Mouse (Mus musculus) hindbrain, postnatal 0 days (tissue): ENCODE results near the gene Fancm. TPM values are rescaled to one million over a fixed set of nuclear protein-coding genes. Genes with fewer than 3 reads are reported as not detected.
"Not testable (repeated sequence)": the region's sequence is repeated elsewhere in the genome, so short reads cannot be mapped to it uniquely, and the experiment has no call there.

ENCODE experiments used
- ATAC-seq: fragments of 200-750 bp; cut with Nextera tagmentation; 2 replicates; pipeline ENCODE4 v1.8.0; 2017; ENCODE audit warnings: mild to moderate bottlenecking, moderate TSS enrichment, moderate library complexity
- DNase-seq: peaks from one replicate; pipeline ENCODE4 v3.0.0-alpha.2; 2015; ENCODE audit warnings: low spot score
- H3K27ac ChIP-seq: fragments of 300-500 bp; sonication (generic); 2 replicates; pipeline ENCODE4 v1.5.1; 2014; ENCODE audit warnings: mild to moderate bottlenecking
- H3K27me3 ChIP-seq: fragments of 300-500 bp; sonication (generic); 2 replicates; pipeline ENCODE4 v1.6.1; 2014; ENCODE audit warnings: low read length, mixed read lengths; ENCODE audit not compliant: insufficient read depth
- H3K36me3 ChIP-seq: fragments of 300-500 bp; sonication (generic); 2 replicates; pipeline ENCODE4 v1.6.1; 2014; ENCODE audit warnings: low read length, mixed read lengths; ENCODE audit not compliant: insufficient read depth
- H3K4me1 ChIP-seq: fragments of 300-500 bp; sonication (generic); 2 replicates; pipeline ENCODE4 v1.6.1; 2014; ENCODE audit warnings: antibody characterized with exemption, low read length, mixed read lengths; ENCODE audit not compliant: insufficient read depth
- H3K4me2 ChIP-seq: fragments of 300-500 bp; sonication (generic); 2 replicates; pipeline ENCODE4 v1.6.1; 2014; ENCODE audit warnings: low read depth, mild to moderate bottlenecking, low read length, moderate library complexity, mixed read lengths
- H3K4me3 ChIP-seq: fragments of 300-500 bp; sonication (generic); 2 replicates; pipeline ENCODE4 v1.5.1; 2014; ENCODE audit warnings: low read length
- H3K9ac ChIP-seq: fragments of 300-500 bp; sonication (generic); replicated peaks from 2 replicates; pipeline ENCODE4 v1.6.1; 2014; ENCODE audit warnings: mild to moderate bottlenecking, low read length, moderate library complexity, mixed read lengths
- H3K9me3 ChIP-seq: fragments of 300-500 bp; sonication (generic); 2 replicates; pipeline ENCODE4 v1.6.1; 2016; ENCODE audit warnings: low read length, mixed read lengths
- CTCF ChIP-seq: IDR thresholded peaks from 2 replicates; pipeline ENCODE4 v1.5.1; 2016; ENCODE audit warnings: antibody characterized with exemption, control low read depth, low read depth
- WGBS: fragments of 180-500 bp; shearing (Covaris S2); extraction: QIAGEN DNeasy Blood & Tissue Kit; methylation state at CpG from one replicate; pipeline ENCODE4 v1.1.7; 2014; 5-methylcytosine and 5-hydroxymethylcytosine counted together
- polyA plus RNA-seq: library from polyadenylated mRNA; unstranded; fragments of >200 nt; fragmentation: Nextera tagmentation; extraction: Ambion mirVana; gene quantifications from 2 replicates; pipeline ENCODE4 v1.2.1, GENCODE M21; 2015
- total RNA-seq: library from RNA; depleted of rRNA; stranded (reverse); fragments of >200 nt; gene quantifications from 2 replicates; pipeline ENCODE4 v1.2.3, GENCODE M21; 2014; rRNA removed

Gene Fancm
- total and polyA plus RNA-seq, 2 experiments from 2014 or later = 6.1 to 14.2 TPM

- H3K27ac ChIP-seq = no peak overlapping the region
- H3K4me1 ChIP-seq = no peaks in the 10 kb centered on the region
- H3K4me2 ChIP-seq = no peak overlapping the region
- DNase-seq (no peak), ATAC-seq (no peak)
- H3K9ac ChIP-seq = no peak overlapping the region
- peaks cover 19% of the 10 kb centered on the region for H3K36me3 ChIP-seq
- no peak for TF ChIP-seq CTCF
- H3K9me3 ChIP-seq = no peaks in the 10 kb centered on the region
- WGBS = 70% methylated on average over 7 of the region's 7 CpGs
- H3K27me3 ChIP-seq = no peaks in the 10 kb centered on the region
- no peak overlapping the region for H3K4me3 ChIP-seq
Measured at GRCm38 (mm10) chr12:65118968-65119367, 43.6 kb downstream of the Fancm start.

GRCm38 (mm10) chr12:65119451-65119850 is 44.0 kb downstream of the Fancm start:
- no peaks in the 10 kb centered on the region for H3K27me3 ChIP-seq
- TF ChIP-seq CTCF = no peak
- WGBS = 86% methylated on average over 5 of the region's 5 CpGs
- H3K9ac ChIP-seq = no peak overlapping the region
- H3K4me2 ChIP-seq = no peak overlapping the region
- H3K4me3 ChIP-seq = no peak overlapping the region
- H3K36me3 ChIP-seq = peaks cover 19% of the 10 kb centered on the region
- ATAC-seq (no peak), DNase-seq (no peak)
- no peaks in the 10 kb centered on the region for H3K9me3 ChIP-seq
- no peak overlapping the region for H3K27ac ChIP-seq
- no peaks in the 10 kb centered on the region for H3K4me1 ChIP-seq

DNA sequence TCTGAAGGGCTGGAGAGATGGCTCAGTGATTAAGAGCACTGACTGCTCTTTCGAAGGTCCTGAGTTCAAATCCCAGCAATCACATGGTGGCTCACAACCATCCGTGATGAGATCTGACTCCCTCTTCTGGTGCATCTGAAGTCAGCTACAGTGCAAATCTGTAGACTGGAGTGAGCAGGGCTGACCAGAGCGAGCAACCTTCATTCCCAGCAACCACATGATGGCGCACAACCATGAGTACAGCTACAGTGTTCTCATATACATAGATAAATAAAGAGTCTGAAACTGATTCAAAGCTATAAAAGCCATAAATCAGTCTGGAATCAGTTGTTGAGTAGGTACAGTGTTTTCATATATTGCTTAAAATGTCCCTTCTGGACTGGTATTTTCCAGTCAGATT is 60.7 kb downstream of the Fancm start:
- 87% methylated on average over 4 of the region's 4 CpGs for WGBS
- not testable (repeated sequence) for DNase-seq, H3K4me2 ChIP-seq, H3K36me3 ChIP-seq, H3K27ac ChIP-seq, H3K9ac ChIP-seq, ATAC-seq, H3K9me3 ChIP-seq, H3K4me3 ChIP-seq, H3K4me1 ChIP-seq, H3K27me3 ChIP-seq

GRCm38 (mm10) chr12:65172021-65172951 is 96.9 kb downstream of the Fancm start, which contains the start of gene Mis18bp1:
Gene Mis18bp1 (minus strand): TSS chr12:65172604.
- peak; percentile 97 for DNase-seq
- WGBS = under 1% methylated on average over 70 of the region's 70 CpGs

GRCm38 (mm10) chr12:65172959-65173358 is 97.6 kb downstream of the Fancm start:
- H3K27ac ChIP-seq = peak overlapping the region; percentile 90
- H3K4me2 ChIP-seq = peak overlapping the region; percentile 74
- H3K9me3 ChIP-seq, H3K36me3 ChIP-seq, H3K27me3 ChIP-seq, DNase-seq, H3K4me1 ChIP-seq: not testable (repeated sequence)
- peak overlapping the region; percentile 56; the same call in 1 of the 2 replicates for H3K9ac ChIP-seq
- ATAC-seq = peak; percentile 61
- H3K4me3 ChIP-seq = peak overlapping the region; percentile 73
- 23% methylated on average over 8 of the region's 8 CpGs for WGBS
- TF ChIP-seq CTCF = peak; percentile 68

More at GRCm38 (mm10) chr12:65172021-65172951, 96.9 kb downstream of the Fancm start, which contains the start of gene Mis18bp1:
- Histone ChIP-seq H3K36me3 (no peaks in the 10 kb centered on the region), H3K4me2 (peak within 1 kb of the TSS; percentile 74), H3K9me3 (no peaks in the 10 kb centered on the region), H3K9ac (peak within 1 kb of the TSS; percentile 56), H3K27ac (peak within 1 kb of the TSS; percentile 90), H3K4me3 (peak within 1 kb of the TSS; percentile 73), H3K4me1 (no peaks in the 10 kb centered on the region), H3K27me3 (no peaks in the 10 kb centered on the region)
- TF ChIP-seq CTCF = no peak
- ATAC-seq = peak; percentile 99

DNA sequence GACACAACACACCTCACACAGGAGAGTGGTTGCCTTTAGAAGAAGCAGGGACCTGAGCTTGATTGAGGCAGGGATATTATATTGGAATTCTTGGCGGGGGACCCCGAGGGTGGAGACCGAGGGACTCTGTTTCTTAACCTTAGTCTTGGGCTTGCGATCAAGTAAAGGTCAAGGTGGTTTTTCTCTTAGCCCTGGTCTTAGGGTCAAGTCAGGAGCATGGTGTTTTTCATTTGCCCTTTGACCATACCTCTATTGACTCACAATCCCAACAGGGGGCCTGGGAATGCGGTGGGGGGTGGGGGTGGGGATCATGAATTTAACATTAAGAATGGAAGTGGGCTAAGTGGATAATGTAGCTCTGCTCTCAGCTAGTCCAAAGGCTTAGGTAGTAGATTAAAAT is 98.3 kb downstream of the Fancm start:
- Histone ChIP-seq H3K36me3 (no peaks in the 10 kb centered on the region), H3K27ac (no peak overlapping the region), H3K4me1 (no peaks in the 10 kb centered on the region), H3K4me3 (no peak overlapping the region), H3K9me3 (no peaks in the 10 kb centered on the region), H3K4me2 (no peak overlapping the region), H3K9ac (no peak overlapping the region), H3K27me3 (no peaks in the 10 kb centered on the region)
- TF ChIP-seq CTCF = no peak
- 89% methylated on average over 5 of the region's 5 CpGs for WGBS
- DNase-seq (no peak), ATAC-seq (no peak)

Other genes starting within 250 kb of the Fancm start
- gene Gm527, start 157.7 kb upstream of the Fancm start, total RNA-seq = 10.9 and 19.3 TPM in 2 replicates
- gene Gm527, start 157.7 kb upstream of the Fancm start, polyA plus RNA-seq = 1.2 and 2.3 TPM in 2 replicates
- 15.7 TPM in 2 replicates for gene Klhl28, start 110.1 kb upstream of the Fancm start, total RNA-seq
- 20.7 and 21.4 TPM in 2 replicates for gene Klhl28, start 110.1 kb upstream of the Fancm start, polyA plus RNA-seq
- gene Togaram1, start 109.8 kb upstream of the Fancm start, total RNA-seq = 22.0 and 26.9 TPM in 2 replicates
- 14.3 and 15.9 TPM in 2 replicates for gene Togaram1, start 109.8 kb upstream of the Fancm start, polyA plus RNA-seq
- gene Prpf39, start 39.3 kb upstream of the Fancm start, total RNA-seq = 27.2 and 28.9 TPM in 2 replicates
- 36.9 and 39.2 TPM in 2 replicates for gene Prpf39, start 39.3 kb upstream of the Fancm start, polyA plus RNA-seq
- 121 and 180 TPM in 2 replicates for gene Fkbp3, start 1.6 kb upstream of the Fancm start, total RNA-seq
- 513 and 524 TPM in 2 replicates for gene Fkbp3, start 1.6 kb upstream of the Fancm start, polyA plus RNA-seq
- gene Mis18bp1, start 97.0 kb downstream of the Fancm start, total RNA-seq = 3.6 and 5.0 TPM in 2 replicates
- gene Mis18bp1, start 97.0 kb downstream of the Fancm start, polyA plus RNA-seq = 12.9 and 14.2 TPM in 2 replicates
- gene Wdr20rt, start 149.9 kb downstream of the Fancm start, total RNA-seq = not detected in 2 replicates
- gene Wdr20rt, start 149.9 kb downstream of the Fancm start, polyA plus RNA-seq = not detected in 2 replicates